Mouse (Mus musculus): ENCODE results near the gene Osbpl10. TPM values are rescaled to one million over a fixed set of nuclear protein-coding genes. Genes with fewer than 3 reads are reported as not detected.

Gene Osbpl10
- polyA plus RNA-seq, 1 experiment from 2014 or later, result 1.6 TPM

DNA sequence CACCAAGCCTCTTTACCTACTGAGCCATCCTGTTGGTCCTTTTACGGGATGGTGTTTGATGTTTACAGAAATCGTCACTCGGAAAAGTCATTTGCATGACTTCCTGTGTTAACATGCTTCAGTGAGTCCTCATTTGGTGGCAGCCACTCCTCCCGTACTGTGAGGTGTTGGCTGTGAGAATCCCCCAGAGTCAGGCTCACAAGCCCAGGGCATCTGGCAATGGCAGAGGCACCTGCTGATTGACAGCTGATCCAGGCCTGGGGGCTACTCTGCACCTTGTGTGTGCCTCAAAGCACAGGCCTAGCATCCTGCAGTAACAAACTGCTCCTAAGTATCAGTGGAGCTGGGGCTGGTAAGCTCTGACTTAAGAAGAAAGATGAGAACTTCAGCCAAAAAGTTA is 156.4 kb downstream of the Osbpl10 start:
- Histone ChIP-seq H3K27me3 (ENCODE audit: control insufficient read depth, insufficient read depth, low read length) (no peaks in the 10 kb centered on the region), H3K9me3 (ENCODE audit: control insufficient read depth, low read depth, low read length) (no peaks in the 10 kb centered on the region), H3K36me3 (ENCODE audit: control insufficient read depth, insufficient read depth, low read length) (no peaks in the 10 kb centered on the region), H3K27ac (ENCODE audit: low read length) (no peak overlapping the region), H3K4me2 (replicated peaks; ENCODE audit: low read depth, low read length) (no peak overlapping the region), H3K9ac (replicated peaks; ENCODE audit: low read depth, low read length) (no peak overlapping the region), H3K4me3 (ENCODE audit: low read depth, low read length) (no peak overlapping the region), H3K4me1 (ENCODE audit: control insufficient read depth, insufficient read depth, low read length) (no peaks in the 10 kb centered on the region)
- 65% methylated on average over 4 of the region's 4 CpGs for WGBS
- no peak for ATAC-seq (ENCODE audit: insufficient number of reproducible peaks, insufficient read depth, low FRiP score, low read depth)

- H3K4me2 ChIP-seq (replicated peaks; ENCODE audit: low read depth, low read length), result no peak overlapping the region
- no peak overlapping the region for H3K4me3 ChIP-seq (ENCODE audit: low read depth, low read length)
- H3K4me1 ChIP-seq (ENCODE audit: control insufficient read depth, insufficient read depth, low read length), result no peaks in the 10 kb centered on the region
- H3K9ac ChIP-seq (replicated peaks; ENCODE audit: low read depth, low read length), result no peak overlapping the region
- H3K27ac ChIP-seq (ENCODE audit: low read length), result no peak overlapping the region
- H3K27me3 ChIP-seq (ENCODE audit: control insufficient read depth, insufficient read depth, low read length), result no peaks in the 10 kb centered on the region
- no peaks in the 10 kb centered on the region for H3K9me3 ChIP-seq (ENCODE audit: control insufficient read depth, low read depth, low read length)
- 73% methylated on average over 8 of the region's 8 CpGs for WGBS
- no peak for ATAC-seq (ENCODE audit: insufficient number of reproducible peaks, insufficient read depth, low FRiP score, low read depth)
- H3K36me3 ChIP-seq (ENCODE audit: control insufficient read depth, insufficient read depth, low read length), result no peaks in the 10 kb centered on the region
Observed at GRCm38 (mm10) chr9:115135352-115135751, 157.0 kb downstream of the Osbpl10 start.

GRCm38 (mm10) chr9:115137858-115138257 is 159.5 kb downstream of the Osbpl10 start:
- Histone ChIP-seq H3K9ac (replicated peaks; ENCODE audit: low read depth, low read length) (no peak overlapping the region), H3K4me3 (ENCODE audit: low read depth, low read length) (no peak overlapping the region), H3K27me3 (ENCODE audit: control insufficient read depth, insufficient read depth, low read length) (no peaks in the 10 kb centered on the region), H3K4me2 (replicated peaks; ENCODE audit: low read depth, low read length) (no peak overlapping the region), H3K27ac (ENCODE audit: low read length) (no peak overlapping the region), H3K4me1 (ENCODE audit: control insufficient read depth, insufficient read depth, low read length) (no peaks in the 10 kb centered on the region), H3K36me3 (ENCODE audit: control insufficient read depth, insufficient read depth, low read length) (no peaks in the 10 kb centered on the region), H3K9me3 (ENCODE audit: control insufficient read depth, low read depth, low read length) (no peaks in the 10 kb centered on the region)
- no peak for ATAC-seq (ENCODE audit: insufficient number of reproducible peaks, insufficient read depth, low FRiP score, low read depth)
- WGBS, result 55% methylated on average over 3 of the region's 3 CpGs

DNA sequence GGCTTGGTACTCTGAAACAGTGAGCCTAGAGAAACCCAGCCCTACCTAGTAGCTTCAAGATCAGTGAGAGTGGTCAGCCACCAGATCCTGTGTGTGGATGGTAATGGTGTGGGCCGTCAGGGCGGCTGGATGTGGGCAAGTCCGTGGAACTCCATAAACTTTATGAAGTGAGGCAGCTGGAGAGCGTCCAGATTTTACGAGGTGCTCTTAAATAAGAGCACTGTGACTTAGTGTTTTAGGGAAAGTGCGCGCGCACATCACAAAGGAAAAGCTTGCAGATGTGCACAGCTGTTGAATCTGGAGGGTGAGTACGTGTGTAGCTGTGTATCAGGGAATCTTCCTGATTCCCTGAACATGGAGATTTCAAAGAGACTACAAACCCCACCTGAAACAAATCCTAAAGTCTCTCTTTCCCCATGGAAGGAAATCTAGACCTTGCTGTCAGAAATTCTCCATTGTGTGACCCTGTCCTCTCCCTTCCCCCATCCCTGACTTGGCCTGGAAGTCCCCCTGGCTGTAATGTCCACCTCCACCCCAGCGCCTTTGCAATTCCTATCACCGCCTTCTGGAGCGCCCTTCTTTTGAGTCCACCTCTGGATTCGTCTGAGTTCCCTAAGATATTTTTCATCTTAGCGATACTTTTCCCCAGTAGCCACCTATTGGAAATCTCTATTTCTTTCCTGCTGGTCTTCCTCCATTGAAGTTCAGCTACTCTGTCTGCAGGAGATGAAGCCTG is 161.4 kb downstream of the Osbpl10 start:
- no peak for ATAC-seq (ENCODE audit: insufficient number of reproducible peaks, insufficient read depth, low FRiP score, low read depth)
- WGBS, result 41% methylated on average over 14 of the region's 14 CpGs
- Histone ChIP-seq H3K9me3 (ENCODE audit: control insufficient read depth, low read depth, low read length) (no peaks in the 10 kb centered on the region), H3K36me3 (ENCODE audit: control insufficient read depth, insufficient read depth, low read length) (no peaks in the 10 kb centered on the region), H3K4me2 (replicated peaks; ENCODE audit: low read depth, low read length) (no peak overlapping the region), H3K4me1 (ENCODE audit: control insufficient read depth, insufficient read depth, low read length) (no peaks in the 10 kb centered on the region), H3K4me3 (ENCODE audit: low read depth, low read length) (no peak overlapping the region), H3K9ac (replicated peaks; ENCODE audit: low read depth, low read length) (no peak overlapping the region), H3K27ac (ENCODE audit: low read length) (0 out of 2 replicates have a peak overlapping the region, but pooled peaks have one; percentile 33), H3K27me3 (ENCODE audit: control insufficient read depth, insufficient read depth, low read length) (no peaks in the 10 kb centered on the region)

DNA sequence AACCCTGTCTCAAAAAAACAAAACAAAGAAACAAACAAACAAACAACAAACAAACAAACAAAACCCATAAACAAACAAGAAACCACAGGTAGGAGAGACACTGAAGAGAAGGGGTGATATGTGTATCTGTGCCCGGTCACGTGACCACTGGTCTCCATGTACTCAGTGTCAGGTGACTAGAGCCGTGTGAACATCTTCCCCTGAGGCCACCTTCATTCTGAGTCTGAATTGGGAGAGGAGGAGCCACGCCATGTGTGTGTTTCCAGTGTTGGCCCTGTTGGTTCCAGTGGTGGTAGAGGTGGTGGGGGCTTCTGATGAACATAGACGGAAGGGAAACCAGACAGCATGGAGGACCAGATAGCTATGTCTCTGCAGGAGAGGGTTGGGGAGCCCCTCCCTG is 168.8 kb downstream of the Osbpl10 start:
- Histone ChIP-seq H3K4me3 (ENCODE audit: low read depth, low read length) (no peak overlapping the region), H3K27me3 (ENCODE audit: control insufficient read depth, insufficient read depth, low read length) (no peaks in the 10 kb centered on the region), H3K4me1 (ENCODE audit: control insufficient read depth, insufficient read depth, low read length) (no peaks in the 10 kb centered on the region), H3K9me3 (ENCODE audit: control insufficient read depth, low read depth, low read length) (no peaks in the 10 kb centered on the region), H3K36me3 (ENCODE audit: control insufficient read depth, insufficient read depth, low read length) (no peaks in the 10 kb centered on the region), H3K4me2 (replicated peaks; ENCODE audit: low read depth, low read length) (no peak overlapping the region), H3K9ac (replicated peaks; ENCODE audit: low read depth, low read length) (no peak overlapping the region), H3K27ac (ENCODE audit: low read length) (no peak overlapping the region)
- 97% methylated on average over 5 of the region's 5 CpGs for WGBS
- no peak for ATAC-seq (ENCODE audit: insufficient number of reproducible peaks, insufficient read depth, low FRiP score, low read depth)

- Histone ChIP-seq H3K4me3 (ENCODE audit: low read depth, low read length) (no peak overlapping the region), H3K4me1 (ENCODE audit: control insufficient read depth, insufficient read depth, low read length) (no peaks in the 10 kb centered on the region), H3K27me3 (ENCODE audit: control insufficient read depth, insufficient read depth, low read length) (no peaks in the 10 kb centered on the region), H3K9me3 (ENCODE audit: control insufficient read depth, low read depth, low read length) (no peaks in the 10 kb centered on the region), H3K36me3 (ENCODE audit: control insufficient read depth, insufficient read depth, low read length) (no peaks in the 10 kb centered on the region), H3K4me2 (replicated peaks; ENCODE audit: low read depth, low read length) (no peak overlapping the region), H3K9ac (replicated peaks; ENCODE audit: low read depth, low read length) (no peak overlapping the region), H3K27ac (ENCODE audit: low read length) (no peak overlapping the region)
- WGBS, result 78% methylated on average over 13 of the region's 13 CpGs
- ATAC-seq (ENCODE audit: insufficient number of reproducible peaks, insufficient read depth, low FRiP score, low read depth), result no peak
Observed at GRCm38 (mm10) chr9:115147586-115148355, 169.4 kb downstream of the Osbpl10 start.

DNA sequence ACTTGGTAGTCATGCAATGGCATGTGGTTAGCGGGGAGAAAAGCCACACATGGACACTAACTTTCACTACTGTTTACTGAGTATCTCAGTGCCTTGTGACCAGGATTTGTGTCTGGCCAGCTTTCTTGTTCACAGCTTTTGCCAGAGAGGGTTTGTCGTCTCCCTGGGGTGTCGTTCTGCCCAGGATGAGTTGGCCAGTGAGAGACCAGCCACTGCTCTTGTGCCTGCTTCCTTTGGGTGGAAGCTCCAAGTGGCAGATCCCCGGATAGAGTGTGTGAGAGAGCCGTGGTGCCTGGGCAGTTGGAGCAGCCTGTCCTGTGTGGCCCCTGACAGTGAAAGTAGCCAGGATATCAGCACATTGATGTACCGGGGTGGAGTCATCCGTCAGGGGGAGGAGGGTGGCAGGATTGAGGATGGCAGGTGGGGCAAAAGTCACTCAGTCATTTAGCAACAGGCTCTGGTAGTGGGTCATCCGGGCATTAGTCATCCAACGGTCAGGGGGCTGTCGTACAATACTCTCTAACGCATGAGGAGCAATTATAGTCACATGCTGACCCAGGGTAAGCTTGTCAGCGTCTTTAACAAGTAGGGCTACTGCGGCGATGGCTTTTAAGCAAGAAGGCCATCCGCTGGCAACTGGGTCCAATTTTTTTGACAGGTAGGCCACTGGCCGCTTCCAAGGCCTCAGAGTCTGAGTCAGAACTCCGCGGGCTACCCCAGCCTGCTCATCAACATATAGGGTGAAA is 170.8 kb downstream of the Osbpl10 start:
- Histone ChIP-seq H3K27me3 (ENCODE audit: control insufficient read depth, insufficient read depth, low read length) (no peaks in the 10 kb centered on the region), H3K9ac (replicated peaks; ENCODE audit: low read depth, low read length) (no peak overlapping the region), H3K9me3 (ENCODE audit: control insufficient read depth, low read depth, low read length) (peaks cover 2% of the 10 kb centered on the region; the same call in 1 of the 2 replicates), H3K27ac (ENCODE audit: low read length) (no peak overlapping the region), H3K4me1 (ENCODE audit: control insufficient read depth, insufficient read depth, low read length) (no peaks in the 10 kb centered on the region), H3K36me3 (ENCODE audit: control insufficient read depth, insufficient read depth, low read length) (no peaks in the 10 kb centered on the region), H3K4me3 (ENCODE audit: low read depth, low read length) (no peak overlapping the region), H3K4me2 (replicated peaks; ENCODE audit: low read depth, low read length) (no peak overlapping the region)
- 70% methylated on average over 18 of the region's 18 CpGs for WGBS
- no peak for ATAC-seq (ENCODE audit: insufficient number of reproducible peaks, insufficient read depth, low FRiP score, low read depth)

GRCm38 (mm10) chr9:115161591-115161990 is 183.2 kb downstream of the Osbpl10 start:
- H3K4me2 ChIP-seq (replicated peaks; ENCODE audit: low read depth, low read length), result no peak overlapping the region
- WGBS, result 63% methylated on average over 5 of the region's 5 CpGs

More at GRCm38 (mm10) chr9:115161591-115161990, 183.2 kb downstream of the Osbpl10 start:
- H3K27ac ChIP-seq (ENCODE audit: low read length), result no peak overlapping the region
- ATAC-seq (ENCODE audit: insufficient number of reproducible peaks, insufficient read depth, low FRiP score, low read depth), result no peak
- no peaks in the 10 kb centered on the region for H3K9me3 ChIP-seq (ENCODE audit: control insufficient read depth, low read depth, low read length)
- no peaks in the 10 kb centered on the region for H3K4me1 ChIP-seq (ENCODE audit: control insufficient read depth, insufficient read depth, low read length)
- no peak overlapping the region for H3K4me3 ChIP-seq (ENCODE audit: low read depth, low read length)
- no peak overlapping the region for H3K9ac ChIP-seq (replicated peaks; ENCODE audit: low read depth, low read length)
- no peaks in the 10 kb centered on the region for H3K36me3 ChIP-seq (ENCODE audit: control insufficient read depth, insufficient read depth, low read length)
- H3K27me3 ChIP-seq (ENCODE audit: control insufficient read depth, insufficient read depth, low read length), result no peaks in the 10 kb centered on the region

All from stomach, embryonic 14.5 days (tissue).